Mouse (Mus musculus) CH12.LX (cell line): ENCODE results near the gene Tet2. TPM values are rescaled to one million over a fixed set of nuclear protein-coding genes. Genes with fewer than 3 reads are reported as not detected.
"Not testable (repeated sequence)": the region's sequence is repeated elsewhere in the genome, so short reads cannot be mapped to it uniquely, and the experiment has no call there.

Experiments used
- DNase-seq: peaks from one replicate; pipeline ENCODE4 v3.0.0-alpha.2; 2013; ENCODE audit errors: extremely low read depth
- H3K27ac ChIP-seq: 2 replicates; pipeline ENCODE4 v1.5.1; 2012; ENCODE audit warnings: low read depth, mild to moderate bottlenecking, control low read depth, moderate library complexity; ENCODE audit not compliant: insufficient read depth
- H3K27me3 ChIP-seq: replicated peaks from 2 replicates; pipeline ENCODE3; 2012; ENCODE audit warnings: inconsistent platforms
- H3K36me3 ChIP-seq, 2 experiments: replicated peaks in 1 of 2; 2 replicates each; pipeline versions ENCODE3 to v1.6.1; 2012; ENCODE audit warnings: inconsistent platforms in 1 of 2, low read length in 1 of 2, mild to moderate bottlenecking in 1 of 2, mixed read lengths in 1 of 2, moderate library complexity in 1 of 2; ENCODE audit not compliant: control insufficient read depth in 1 of 2, insufficient read depth in 1 of 2
- H3K4me1 ChIP-seq, 2 experiments: 2 replicates each; pipeline ENCODE4 v1.6.1; 2012; ENCODE audit warnings: inconsistent platforms in 1 of 2, moderate library complexity in 1 of 2; ENCODE audit not compliant: insufficient read depth in 2 of 2, control insufficient read depth in 1 of 2
- H3K4me2 ChIP-seq: 2 replicates; pipeline ENCODE4 v1.6.1; 2012; ENCODE audit warnings: low read depth, mild to moderate bottlenecking, control low read depth; ENCODE audit not compliant: poor library complexity, insufficient read depth, severe bottlenecking
- H3K4me3 ChIP-seq, 3 experiments: fragments of 150-350 bp in 1 of 3; sonication (generic) in 1 of 3; replicated peaks in 1 of 3; 2 replicates each; pipeline versions ENCODE3 to v1.5.1; 2011 to 2012; ENCODE audit warnings: low read depth in 2 of 3, low read length in 2 of 3, mild to moderate bottlenecking in 2 of 3, moderate library complexity in 2 of 3, control low read depth in 1 of 3, improper control_type of control experiment in 1 of 3, inconsistent platforms in 1 of 3, mixed read lengths in 1 of 3; ENCODE audit not compliant: poor library complexity in 1 of 3
- H3K79me2 ChIP-seq: replicated peaks from 2 replicates; pipeline ENCODE4 v1.6.1; 2012; ENCODE audit warnings: mild to moderate bottlenecking, moderate library complexity; ENCODE audit not compliant: control insufficient read depth, poor library complexity, insufficient read depth, severe bottlenecking; ENCODE audit errors: extremely low read depth
- H3K9ac ChIP-seq: 2 replicates; pipeline ENCODE4 v1.6.1; 2012; ENCODE audit warnings: low read depth, mild to moderate bottlenecking, control low read depth, moderate library complexity; ENCODE audit not compliant: insufficient read depth
- H3K9me3 ChIP-seq: replicated peaks from 2 replicates; pipeline ENCODE3; 2012; ENCODE audit warnings: low read length, inconsistent platforms, mixed read lengths
- CTCF ChIP-seq, 2 experiments: IDR thresholded peaks in 1 of 2; conservative IDR thresholded peaks in 1 of 2; 2 replicates each; pipeline ENCODE4 v1.5.1; 2011 to 2012; ENCODE audit warnings: low read depth in 2 of 2, low read length in 2 of 2, improper control_type of control experiment in 1 of 2, inconsistent platforms in 1 of 2, mild to moderate bottlenecking in 1 of 2, moderate library complexity in 1 of 2
- EP300 ChIP-seq: IDR thresholded peaks from 2 replicates; pipeline ENCODE4 v1.6.1; 2011; ENCODE audit warnings: low read length, improper control_type of control experiment
- GABPA ChIP-seq: IDR thresholded peaks from 2 replicates; pipeline ENCODE4 v1.6.1; 2012; ENCODE audit warnings: low read depth, low read length, improper control_type of control experiment, inconsistent platforms; ENCODE audit not compliant: insufficient replicate concordance
- MAZ ChIP-seq: IDR thresholded peaks from 2 replicates; pipeline ENCODE4 v1.6.1; 2012; ENCODE audit warnings: low read depth, mild to moderate bottlenecking, inconsistent platforms, low read length, improper control_type of control experiment, moderate library complexity
- MEF2A ChIP-seq: IDR thresholded peaks from 2 replicates; pipeline ENCODE4 v1.6.1; 2014; ENCODE audit warnings: low read depth, mild to moderate bottlenecking, inconsistent platforms, low read length, improper control_type of control experiment, borderline replicate concordance
- MYC ChIP-seq: IDR thresholded peaks from 2 replicates; pipeline ENCODE4 v1.6.1; 2011; ENCODE audit warnings: low read depth, mild to moderate bottlenecking, improper control_type of control experiment, low read length
- NELFE ChIP-seq: IDR thresholded peaks from 2 replicates; pipeline ENCODE4 v1.6.1; 2011; ENCODE audit warnings: low read depth, low read length, improper control_type of control experiment
- NRF1 ChIP-seq: IDR thresholded peaks from 2 replicates; pipeline ENCODE4 v1.6.1; 2014; ENCODE audit warnings: low read depth, mild to moderate bottlenecking, inconsistent platforms, low read length, improper control_type of control experiment, moderate library complexity
- TBP ChIP-seq: conservative IDR thresholded peaks from 2 replicates; pipeline ENCODE4 v1.6.1; 2011; ENCODE audit warnings: low read depth, low read length, improper control_type of control experiment
- UBTF ChIP-seq: IDR thresholded peaks from 2 replicates; pipeline ENCODE4 v1.6.1; 2012; ENCODE audit warnings: low read depth, mild to moderate bottlenecking, inconsistent platforms, low read length, improper control_type of control experiment, moderate library complexity
- USF2 ChIP-seq: conservative IDR thresholded peaks from 2 replicates; pipeline ENCODE4 v1.6.1; 2011; ENCODE audit warnings: low read depth, low read length, improper control_type of control experiment
- ZNF384 ChIP-seq: IDR thresholded peaks from 2 replicates; pipeline ENCODE4 v1.6.1; 2012; ENCODE audit warnings: low read depth, low read length, improper control_type of control experiment, inconsistent platforms
- dilution Hi-C: fragments of 300-500 bp; cut with MboI; formaldehyde crosslinking; loops from 2 replicates; pipeline ENCODE4 v1.14.3; 2020; ENCODE audit warnings: low sequenced_read_pairs; ENCODE audit not compliant: extremely low pct_unique_long_range_greater_than_20kb, extremely low pct_ligation_motif_present
- in situ Hi-C: fragments of 300-500 bp; cut with MboI; formaldehyde crosslinking; loops from 3 replicates; pipeline ENCODE4 v1.14.3; 2019; ENCODE audit warnings: low sequenced_read_pairs, low pct_ligation_motif_present, low pct_unique_long_range_greater_than_20kb, mixed read lengths
- polyA plus RNA-seq: library from polyadenylated mRNA; unstranded; fragments of >175 nt; gene quantifications from 2 replicates; pipeline ENCODE4 v1.2.1, GENCODE M21; 2012; ENCODE audit warnings: low read depth; ENCODE audit not compliant: insufficient read length
- total RNA-seq, 2 experiments: library from RNA; depleted of rRNA; stranded (reverse); fragments of 300-350 nt in 1 of 2; fragments of >200 nt in 1 of 2; gene quantifications; 2 replicates each; pipeline ENCODE4 v1.2.3; 2012 to 2014

The Tet2 gene
- total and polyA plus RNA-seq, 3 experiments, result 38.5 to 78.5 (median 51.3) TPM

DNA sequence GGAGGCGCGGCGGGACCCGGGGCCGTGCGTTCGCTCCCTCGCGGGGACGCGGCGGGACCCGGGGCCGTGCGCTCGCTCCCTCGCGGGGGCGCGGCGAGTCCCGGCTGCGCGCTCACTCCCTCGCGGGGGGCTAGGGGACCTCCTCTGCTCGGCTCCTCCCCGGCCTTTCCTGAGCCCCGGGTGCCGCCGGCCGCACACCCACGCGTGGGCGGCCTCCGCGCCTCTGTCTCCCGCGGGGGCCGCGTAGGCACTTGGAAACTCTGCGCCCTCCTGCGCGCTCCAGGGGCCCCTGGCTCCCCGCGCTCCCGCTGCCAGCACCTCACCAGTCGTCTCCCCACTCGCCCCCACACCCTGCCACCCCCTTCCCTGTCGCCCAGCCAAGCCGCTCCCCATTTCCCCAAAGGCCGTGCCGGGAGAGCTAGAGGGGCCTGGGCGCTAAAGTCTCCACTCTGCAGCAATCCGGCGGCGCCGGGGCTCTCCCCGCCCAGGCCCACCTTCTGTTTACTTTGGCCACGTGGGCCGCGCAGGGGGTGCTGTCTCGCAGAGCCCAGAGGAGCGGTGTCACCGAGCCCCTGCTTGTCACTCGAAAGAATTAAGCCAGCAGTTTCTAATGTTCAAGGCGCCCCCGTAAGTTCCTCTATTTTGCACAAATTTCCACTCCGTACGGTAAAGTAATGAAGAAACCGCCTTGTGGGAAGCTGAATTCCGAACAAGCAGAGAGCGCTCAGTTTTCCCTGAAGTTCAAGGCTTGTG lies at the start of gene Tet2 (continued):
- peak; percentile 92 for TF ChIP-seq MAZ

- H3K79me2 ChIP-seq, DNase-seq, H3K4me2 ChIP-seq, H3K9ac ChIP-seq, H3K9me3 ChIP-seq, dilution Hi-C loops, H3K27me3 ChIP-seq, H3K36me3 ChIP-seq, H3K4me3 ChIP-seq, H3K27ac ChIP-seq: not testable (repeated sequence)
- TF ChIP-seq TBP (0 out of 2 replicates have a peak, but pooled peaks have one; percentile 52), CTCF (conservative IDR thresholded peaks at IDR 0.05 in 1 of 2, IDR thresholded peaks at IDR 0.05 in 1 of 2; ENCODE audit: low read depth in 2 of 2, low read length in 2 of 2) (peak in 1 of 2 experiments; percentile 28; a peak in 1 of 4 replicates), ZNF384 (peak; percentile 51)
- peaks cover 24 to 62% of the 10 kb centered on the region in 2 experiments for H3K4me1 ChIP-seq
- in situ Hi-C loops, result loop anchor here (25.0 kb wide), 1 partner anchor 256 kb away; no protein-coding TSS in a partner anchor
Observed at GRCm38 (mm10) chr3:133592995-133593394, 48.1 kb upstream of the Tet2 start.

- Histone ChIP-seq H3K4me2 (no peak overlapping the region), H3K27me3 (no peaks in the 10 kb centered on the region), H3K36me3 (no peaks in the 10 kb centered on the region), H3K9ac (no peak overlapping the region), H3K27ac (no peak overlapping the region), H3K4me1 (peaks cover 36 to 80% of the 10 kb centered on the region in 2 experiments), H3K9me3 (no peaks in the 10 kb centered on the region), H3K4me3 (no peak overlapping the region), H3K79me2 (no peaks in the 10 kb centered on the region)
- TF ChIP-seq GABPA (no peak), USF2 (no peak), ZNF384 (no peak), MEF2A (no peak), CTCF (conservative IDR thresholded peaks at IDR 0.05 in 1 of 2, IDR thresholded peaks at IDR 0.05 in 1 of 2; ENCODE audit: low read depth in 2 of 2, low read length in 2 of 2) (no peak), EP300 (no peak), MYC (no peak), UBTF (no peak), NRF1 (no peak), NELFE (no peak)
- in situ Hi-C loops, result loop anchor here (25.0 kb wide), 1 partner anchor 253 kb away; no protein-coding TSS in a partner anchor
- dilution Hi-C loops, result no loop called here
- no peak for DNase-seq
Observed at GRCm38 (mm10) chr3:133590506-133591152, 45.7 kb upstream of the Tet2 start.
